Mouse (Mus musculus) left cerebral cortex, adult 18-20 months (tissue): ENCODE measurements around the gene Otos. TPM values are rescaled to one million over a fixed set of nuclear protein-coding genes. Genes with fewer than 3 reads are reported as not detected.

Experiments
- DNase-seq, 2 experiments: peaks; one replicate each; pipeline ENCODE4 v3.0.0; 2021 to 2022; ENCODE audit warnings: low spot score in 2 of 2, mixed read lengths in 1 of 2
- total RNA-seq, 2 experiments: library from RNA; stranded (reverse); gene quantifications; 2 replicates each; pipeline ENCODE4 v1.2.3; 2021

The Otos gene
- total RNA-seq, 2 experiments from 2014 or later = not detected

DNA sequence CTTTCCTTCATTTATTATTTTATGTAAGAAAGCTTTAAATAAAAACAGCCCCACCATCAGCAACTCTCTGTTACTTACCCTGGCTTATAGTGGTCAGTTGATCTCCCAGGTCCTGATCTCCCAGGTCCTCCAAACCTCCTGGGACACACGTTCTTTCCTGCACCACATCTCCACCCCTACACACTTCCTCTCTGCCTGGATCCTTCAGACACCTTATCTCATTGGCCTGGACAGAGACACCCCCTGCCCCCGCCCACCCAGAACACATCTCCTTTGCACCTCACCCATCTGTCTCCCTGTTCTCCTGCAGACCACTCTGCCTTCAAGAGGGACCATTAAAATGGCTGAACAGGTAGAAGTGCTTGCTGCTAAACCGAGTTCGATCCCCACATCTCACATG is 1.6 kb downstream of the Otos start:
- no peak for DNase-seq

- DNase-seq = no peak
Observed at GRCm38 (mm10) chr1:92646601-92647000, 2.0 kb downstream of the Otos start.

DNA sequence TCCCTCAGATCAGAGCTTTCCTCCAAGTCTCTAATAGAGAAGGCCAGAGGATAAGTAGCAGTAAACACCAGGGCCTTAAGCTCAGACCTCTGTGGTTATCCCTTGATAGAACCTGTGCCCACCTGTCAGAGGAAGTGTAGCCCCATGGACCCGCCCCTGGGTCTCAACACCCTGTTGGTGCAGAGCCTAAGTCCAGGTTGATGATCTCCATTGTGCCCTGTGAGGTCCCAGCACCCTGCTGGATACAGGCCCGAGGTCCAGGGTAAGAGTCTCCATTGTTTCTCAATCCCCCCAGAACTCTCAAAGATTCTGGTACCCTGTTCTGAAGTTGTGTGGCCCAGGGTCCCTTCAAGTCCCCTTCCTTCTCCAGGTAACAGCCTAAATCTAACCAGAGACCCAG is 2.5 kb downstream of the Otos start:
- DNase-seq = no peak

- no peak for DNase-seq
Observed at GRCm38 (mm10) chr1:92644916-92645315, 3.7 kb downstream of the Otos start.

- DNase-seq = no peak
Observed at GRCm38 (mm10) chr1:92643691-92644090, 5.0 kb downstream of the Otos start.

DNA sequence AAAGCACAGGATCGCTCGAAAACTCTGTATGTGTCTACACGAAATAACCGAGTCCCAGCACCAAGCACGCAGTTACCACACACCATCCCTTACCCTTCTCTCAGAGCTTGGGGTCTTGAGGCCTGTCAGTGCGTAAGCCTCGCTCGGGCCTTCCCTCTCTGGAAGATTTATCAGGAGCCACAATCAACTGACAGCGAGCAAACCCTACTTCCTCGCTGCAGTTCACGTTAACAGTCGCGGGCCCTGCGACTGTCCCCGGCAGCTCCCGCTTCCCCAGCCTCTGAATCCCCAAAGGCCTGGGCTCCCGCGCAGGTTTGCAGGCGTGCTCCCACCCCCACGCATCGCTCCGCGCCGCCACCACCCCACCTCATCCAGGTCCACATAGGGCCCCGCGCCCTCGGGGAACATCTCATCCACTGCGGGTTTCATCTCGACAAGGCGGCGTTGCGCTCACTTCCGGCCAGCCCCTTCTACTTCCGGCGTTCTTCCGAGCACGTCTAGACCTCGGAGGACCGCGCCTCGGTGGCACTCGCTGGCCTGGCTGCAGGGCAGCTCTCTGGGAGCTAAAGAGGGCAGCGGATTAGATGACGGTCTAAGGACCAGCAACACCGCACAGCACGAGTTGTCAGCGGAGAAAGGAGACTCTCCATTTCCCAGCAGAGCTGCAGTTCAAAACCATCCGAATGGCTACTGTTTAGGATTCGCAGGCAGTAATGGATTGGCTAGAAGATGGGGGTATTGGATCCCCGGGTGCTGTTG is 6.9 kb downstream of the Otos start, which contains the start of gene Cops9:
TSS of gene Cops9 (minus strand) at position 472 of the 759 bp plus-strand sequence.
- DNase-seq = peak; percentile 90 to 92

DNA sequence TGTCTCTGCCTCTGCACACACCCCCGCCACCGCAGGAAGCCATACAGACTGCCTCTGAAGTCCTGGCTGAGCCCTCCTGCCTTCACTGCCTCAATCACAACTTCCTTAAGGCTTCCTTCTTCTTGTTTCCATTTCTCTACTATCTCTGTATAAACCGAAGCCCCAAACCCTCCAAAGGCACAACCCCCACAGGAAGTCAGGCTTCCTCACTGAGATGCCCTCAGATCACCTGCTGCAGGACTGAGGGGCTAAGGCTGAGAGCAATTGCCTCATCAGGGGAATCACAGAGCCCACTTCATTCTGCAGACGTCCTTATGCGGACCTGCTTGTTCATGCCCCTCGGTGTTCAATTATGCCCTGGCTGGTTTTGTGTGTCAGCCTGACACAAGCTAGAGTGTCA is 8.2 kb downstream of the Otos start:
- DNase-seq = no peak

DNA sequence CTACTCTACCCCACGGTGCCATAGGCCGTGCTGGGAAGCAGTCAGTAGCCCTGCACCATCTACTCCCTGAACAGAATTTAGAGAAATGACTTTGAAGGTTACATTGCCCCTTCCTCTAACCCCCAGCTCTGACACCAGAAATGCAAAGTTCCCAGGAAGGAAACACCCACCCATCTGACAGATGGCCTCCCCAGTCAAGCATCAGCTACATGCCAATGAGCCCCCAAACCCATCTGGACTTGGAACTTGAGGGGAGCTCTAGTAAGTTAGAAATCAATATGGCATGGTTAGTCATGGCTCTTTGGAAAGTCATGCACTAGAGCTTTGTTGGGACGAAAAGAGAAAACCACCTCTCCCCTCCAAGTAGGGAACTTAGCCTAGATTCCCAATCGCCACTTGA is 9.9 kb downstream of the Otos start:
- DNase-seq = no peak

DNA sequence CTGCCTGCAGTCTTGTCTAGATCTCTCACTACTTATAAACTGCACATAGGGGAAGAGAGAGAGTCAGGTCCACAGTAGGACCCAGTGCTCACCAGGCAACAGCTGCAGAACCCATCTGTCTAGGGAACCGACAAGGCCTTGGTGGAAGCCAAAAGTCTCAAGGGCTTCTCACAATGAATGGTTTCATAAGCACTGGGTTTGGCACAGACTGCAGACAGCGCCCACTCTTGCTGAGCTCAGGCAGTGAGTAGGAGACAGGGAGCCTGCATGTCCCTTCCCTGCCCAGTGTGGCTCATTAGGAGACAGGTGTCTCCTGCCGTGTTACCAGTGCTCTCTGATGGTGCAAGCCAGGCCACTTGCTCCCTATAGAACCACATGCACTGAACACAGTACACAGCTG is 10.5 kb downstream of the Otos start:
- peak; percentile 62 to 81 for DNase-seq

DNA sequence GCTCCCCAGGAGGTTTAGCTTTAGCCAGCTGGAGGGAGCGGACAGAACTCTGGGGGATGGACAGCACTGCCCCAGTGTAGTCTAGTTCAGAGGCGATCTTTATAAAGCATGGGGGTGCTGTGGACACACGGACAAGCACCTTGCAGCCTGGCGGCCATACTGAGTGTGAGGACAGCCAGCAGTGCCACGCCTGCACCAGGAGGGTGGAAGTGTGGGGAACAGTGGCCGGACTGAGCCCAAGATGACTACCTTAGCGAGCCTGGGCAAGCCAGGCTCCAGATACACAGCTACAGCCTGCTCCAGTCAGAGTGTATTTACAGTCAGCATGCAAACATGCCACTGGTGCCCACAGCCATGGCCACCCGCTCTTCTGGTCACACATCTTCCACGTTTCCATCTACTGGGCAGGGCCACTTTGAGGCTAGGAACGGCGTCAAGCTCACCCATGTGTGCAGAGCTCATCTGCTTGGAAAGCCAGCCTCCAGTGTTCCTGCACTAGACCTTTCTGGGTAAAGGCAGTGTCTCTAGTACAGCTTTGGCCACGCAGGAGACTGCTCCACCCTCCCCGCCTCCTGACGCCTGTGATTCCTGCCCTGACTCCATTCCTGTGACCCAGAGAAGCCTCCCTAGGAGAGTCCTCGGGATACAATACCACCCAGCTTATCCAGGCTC is 11.0 kb downstream of the Otos start:
- DNase-seq = peak in 1 of 2 experiments; percentile 1

GRCm38 (mm10) chr1:92636676-92637075 is 12.0 kb downstream of the Otos start:
- DNase-seq = no peak

GRCm38 (mm10) chr1:92636015-92636414 is 12.6 kb downstream of the Otos start:
- DNase-seq = no peak

DNA sequence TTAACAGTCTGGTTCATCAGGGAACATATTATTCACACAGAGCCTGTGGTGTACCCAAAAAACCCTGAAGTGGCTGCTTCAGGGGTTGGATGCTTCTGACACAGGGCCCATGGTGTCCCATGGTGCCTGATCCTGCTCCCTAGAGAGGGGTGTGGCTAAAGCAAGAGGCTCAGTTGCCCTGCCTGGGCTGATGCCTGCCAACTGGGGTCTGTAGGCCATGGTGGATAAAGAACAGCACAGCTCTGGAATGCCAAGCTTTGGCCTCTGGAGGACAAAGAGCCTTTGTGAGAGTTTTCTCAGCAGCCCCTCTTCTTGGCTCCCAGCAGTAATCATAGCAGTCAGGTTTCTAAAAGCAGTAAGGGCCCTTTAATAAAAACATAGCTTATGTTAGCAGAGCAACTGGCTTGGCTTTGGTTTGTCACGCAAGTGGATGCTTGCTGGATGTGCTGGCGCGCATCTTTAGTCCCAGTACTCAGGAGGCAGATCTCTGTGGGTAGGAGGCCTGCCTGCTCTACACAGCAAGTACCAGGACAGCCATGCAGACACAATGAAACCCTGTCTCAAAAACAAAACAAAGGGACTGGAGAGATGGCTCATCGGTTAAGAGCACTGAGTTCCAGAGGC is 13.6 kb downstream of the Otos start:
- DNase-seq = no peak

DNA sequence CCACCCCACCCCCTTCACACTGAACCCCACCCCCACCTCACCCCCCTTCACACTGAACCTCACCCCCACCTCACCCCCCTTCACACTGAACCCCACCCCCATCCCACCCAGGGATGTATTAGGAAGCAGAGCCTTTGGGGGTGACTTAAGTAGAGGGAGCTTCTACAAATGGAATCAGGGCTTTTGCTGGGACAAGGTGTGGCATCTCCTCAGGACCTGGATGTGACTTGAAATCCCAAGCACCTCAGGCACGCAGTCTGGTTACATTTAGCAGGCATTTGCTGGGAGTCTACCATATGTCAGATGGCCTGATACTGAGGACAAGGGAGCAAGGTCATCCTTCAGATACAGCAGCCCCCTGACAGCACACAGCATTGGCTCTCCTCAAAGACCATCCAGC is 14.1 kb downstream of the Otos start:
- DNase-seq = no peak

GRCm38 (mm10) chr1:92633726-92634125 is 14.9 kb downstream of the Otos start:
- DNase-seq = peak in 1 of 2 experiments; percentile 1

GRCm38 (mm10) chr1:92632948-92633347 is 15.7 kb downstream of the Otos start:
- no peak for DNase-seq

DNA sequence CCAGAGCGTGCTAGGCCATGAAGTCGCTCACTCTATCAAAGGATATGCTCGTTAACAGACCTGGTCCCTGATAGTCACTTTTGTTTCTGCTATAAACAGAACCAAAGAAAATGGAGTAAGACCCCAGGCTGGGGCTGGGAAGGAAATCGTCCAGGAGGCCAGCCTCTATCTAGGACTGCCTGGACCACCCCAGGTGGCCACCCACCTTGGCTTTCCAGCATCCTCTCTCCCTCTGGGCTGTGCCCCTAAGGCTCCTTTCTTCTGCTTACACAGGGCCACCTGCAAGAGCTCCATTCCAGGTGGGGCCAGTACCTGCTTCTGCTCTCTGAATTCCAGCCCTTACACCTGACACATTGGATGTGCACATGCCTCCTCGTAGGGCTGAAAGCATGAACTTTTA is 16.4 kb downstream of the Otos start:
- DNase-seq = no peak

DNA sequence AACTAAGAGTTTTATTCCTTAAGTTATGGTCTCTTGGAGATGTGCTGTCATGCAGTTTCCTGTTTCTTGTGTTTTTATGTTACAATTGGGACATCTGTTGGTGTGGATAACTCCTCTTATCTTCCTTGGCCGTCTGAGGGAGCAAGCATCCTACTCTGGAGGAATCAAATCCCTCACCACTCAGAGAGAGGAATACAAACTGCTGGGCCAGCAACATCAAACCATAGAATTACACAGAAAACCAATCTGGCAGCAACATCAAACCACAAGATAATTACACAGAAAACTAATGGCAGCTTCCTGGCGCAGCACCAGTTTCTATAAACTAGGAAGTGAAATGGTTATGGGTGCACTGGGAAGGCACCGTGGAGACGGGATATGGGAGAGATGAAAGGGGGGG is 20.4 kb downstream of the Otos start:
- no peak for DNase-seq

- DNase-seq = no peak
Observed at GRCm38 (mm10) chr1:92618360-92618759, 30.3 kb downstream of the Otos start.

- no peak for DNase-seq
Observed at GRCm38 (mm10) chr1:92617488-92617887, 31.2 kb downstream of the Otos start, which contains the start of gene Olfr12. Gene Olfr12 (plus strand): TSS chr1:92617788.

- DNase-seq = no peak
Observed at GRCm38 (mm10) chr1:92616046-92616445, 32.6 kb downstream of the Otos start.

DNA sequence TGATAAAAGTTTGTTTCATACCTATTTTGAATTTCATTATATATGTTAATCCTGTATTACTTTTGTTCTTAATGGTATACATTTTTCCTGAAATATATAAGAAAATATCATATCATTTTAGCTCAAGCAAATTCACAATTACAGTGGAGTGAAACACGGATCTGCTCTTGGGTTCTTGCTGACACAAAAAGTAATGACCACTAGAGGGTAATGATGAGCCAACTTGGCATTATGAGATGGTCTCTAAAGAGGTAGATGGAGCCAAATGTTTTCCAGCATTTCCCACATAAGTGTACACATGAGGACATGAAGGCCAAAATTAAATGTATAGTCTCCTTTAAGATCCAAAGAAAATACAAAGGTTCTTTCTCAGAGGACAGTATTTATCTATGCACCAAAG is 34.1 kb downstream of the Otos start:
- DNase-seq = no peak
